Mouse (Mus musculus) heart, adult 18-20 months (tissue): Measurements from ENCODE around the gene Zfp488. TPM values are rescaled to one million over a fixed set of nuclear protein-coding genes. Genes with fewer than 3 reads are reported as not detected.

Experiments used
- DNase-seq, 2 experiments: peaks; one replicate each; pipeline ENCODE4 v3.0.0; 2021 to 2022; ENCODE audit warnings: mixed read lengths in 1 of 2
- total RNA-seq, 2 experiments: library from RNA; stranded (reverse); gene quantifications; 2 replicates each; pipeline ENCODE4 v1.2.3; 2021

Gene Zfp488
- total RNA-seq, 2 experiments from 2014 or later = 0.05 TPM; not detected in 1

DNA sequence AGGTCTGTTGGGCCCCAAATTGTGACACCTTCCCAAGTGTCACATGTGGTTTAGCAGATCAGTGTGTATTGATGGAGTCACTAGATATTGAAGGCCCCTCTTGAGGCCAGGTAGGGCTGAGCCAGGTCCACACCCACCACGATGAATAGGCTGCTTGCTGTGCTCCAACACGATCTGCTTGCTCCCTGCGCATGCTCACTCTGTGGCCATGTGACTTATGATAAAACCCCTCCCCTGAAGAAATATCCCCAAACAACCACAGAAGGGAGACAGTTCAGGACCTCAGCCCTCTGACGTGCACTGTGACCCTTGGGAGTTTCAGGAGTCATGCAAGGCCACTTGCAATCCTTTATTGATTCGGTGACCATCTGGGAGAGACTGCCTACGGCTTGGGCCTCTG is 32.4 kb downstream of the Zfp488 start:
- DNase-seq = no peak

- DNase-seq = no peak
Measured at GRCm38 (mm10) chr14:33942222-33942621, 36.3 kb downstream of the Zfp488 start.

GRCm38 (mm10) chr14:33940739-33941138 is 37.8 kb downstream of the Zfp488 start, which contains the start of gene Gdf2:
Gdf2 (plus strand) TSS chr14:33941039.
- DNase-seq = no peak

GRCm38 (mm10) chr14:33939117-33939516 is 39.4 kb downstream of the Zfp488 start:
- peak; percentile 44 to 76 for DNase-seq

DNA sequence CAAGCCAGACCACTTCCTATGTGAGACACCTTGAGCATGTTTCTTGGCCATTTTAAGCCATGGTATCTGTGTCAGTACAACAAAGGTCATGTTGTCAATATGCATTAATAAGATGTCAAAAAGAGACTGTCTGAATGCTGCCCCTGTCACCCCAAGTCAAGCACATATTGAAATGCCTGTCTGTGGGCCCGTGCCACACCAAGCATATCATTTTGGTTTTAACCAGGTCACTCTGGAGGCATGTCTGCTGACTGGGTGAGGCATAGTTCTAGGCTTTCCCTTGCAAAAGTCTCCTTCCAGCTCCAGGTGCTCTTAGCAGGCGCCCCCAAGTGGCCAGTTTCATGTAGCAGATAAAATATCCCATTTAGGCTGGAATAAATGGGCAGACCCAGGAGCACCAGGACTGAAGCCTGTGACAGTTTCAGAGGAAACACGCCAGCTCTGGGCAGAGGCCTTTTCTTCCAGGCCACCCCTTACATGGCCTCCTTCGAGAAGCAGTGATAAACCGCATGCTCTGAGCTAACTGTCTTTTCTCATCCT is 44.7 kb downstream of the Zfp488 start:
- peak; percentile 24 to 76 for DNase-seq

DNA sequence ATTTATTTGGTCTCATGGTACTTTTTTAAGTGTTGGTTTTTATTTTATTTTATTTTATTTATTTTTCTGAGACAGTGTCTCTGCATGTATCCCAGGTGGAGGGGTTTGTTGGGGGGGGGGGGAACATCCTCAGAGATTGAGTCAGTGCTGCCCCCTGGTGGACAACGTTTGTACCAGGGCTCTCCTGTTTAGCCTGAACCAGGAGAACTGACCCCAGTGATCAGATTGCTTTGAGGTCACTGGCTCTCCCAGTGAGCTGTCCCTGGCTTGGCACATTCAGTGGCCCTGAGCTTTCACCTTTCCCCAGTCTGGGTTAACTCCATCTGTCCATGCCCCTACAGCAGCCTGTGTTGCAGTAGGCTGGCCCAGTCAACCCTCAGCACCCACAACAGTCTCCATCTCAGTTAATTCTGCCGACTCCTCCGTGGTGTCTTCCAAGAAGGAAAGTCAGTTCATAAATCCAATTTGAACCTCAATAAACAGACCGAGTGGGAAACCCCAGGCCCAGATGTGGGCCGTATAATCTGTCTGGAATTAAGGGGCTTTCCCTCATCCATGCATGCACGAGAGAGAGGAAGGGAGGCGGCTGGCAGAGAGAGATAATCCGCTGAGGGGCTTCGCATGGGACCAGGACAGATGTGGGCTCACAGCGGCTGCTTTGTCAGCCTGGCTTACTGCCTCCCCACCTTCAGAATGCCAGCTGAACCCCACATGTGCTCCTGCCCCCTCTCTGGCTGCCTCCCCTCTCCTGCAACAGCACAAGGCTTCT is 45.4 kb downstream of the Zfp488 start:
- DNase-seq = peak; percentile 56 to 86

GRCm38 (mm10) chr14:33931853-33932252 is 46.7 kb downstream of the Zfp488 start:
- no peak for DNase-seq

DNA sequence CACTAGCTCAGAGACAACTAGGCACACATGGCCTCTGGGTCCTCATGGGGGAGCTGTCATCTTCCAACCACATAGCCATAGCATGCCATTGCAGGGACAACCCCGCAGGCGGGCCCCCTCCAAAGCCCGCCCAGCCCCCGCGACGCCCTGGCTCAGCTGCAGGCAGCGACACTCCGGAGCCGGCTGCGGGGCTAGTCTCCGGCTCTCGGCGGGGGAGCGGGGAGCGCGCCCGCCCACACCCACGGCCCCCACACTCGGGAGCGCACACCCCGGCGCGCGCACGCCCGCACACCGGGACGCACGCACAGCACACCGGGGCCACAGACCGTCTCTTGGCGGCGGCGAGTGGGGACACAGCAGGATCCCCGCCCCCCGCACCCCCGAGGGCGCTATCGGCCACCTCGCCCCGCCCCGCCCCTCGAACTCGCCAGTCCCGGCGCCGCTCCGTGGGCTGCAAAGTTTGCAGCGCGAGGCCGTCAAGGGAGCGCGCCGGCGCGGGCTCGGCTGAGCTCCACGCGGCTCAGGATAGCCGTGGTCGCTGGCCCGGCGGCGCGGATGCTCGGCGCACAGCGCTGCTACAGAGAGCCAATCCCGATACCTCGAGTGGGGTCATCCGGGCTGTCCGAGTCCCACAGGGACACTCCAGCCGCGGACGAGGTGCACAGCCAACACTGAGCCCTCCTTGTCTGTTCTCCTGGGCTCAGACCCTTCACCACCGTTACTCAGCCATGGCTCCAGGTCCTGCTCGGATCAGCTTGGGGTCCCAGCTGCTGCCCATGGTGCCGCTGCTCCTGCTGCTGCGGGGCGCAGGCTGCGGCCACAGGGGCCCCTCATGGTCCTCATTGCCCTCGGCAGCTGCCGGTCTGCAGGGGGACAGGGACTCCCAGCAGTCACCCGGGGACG is 55.1 kb downstream of the Zfp488 start, which contains the start of gene Gdf10:
Gene Gdf10 (plus strand): TSS at position 420 of the 903 bp plus-strand sequence.
- peak; percentile 30 to 43 for DNase-seq

GRCm38 (mm10) chr14:33922771-33923167 is 55.8 kb downstream of the Zfp488 start:
- DNase-seq = no peak

DNA sequence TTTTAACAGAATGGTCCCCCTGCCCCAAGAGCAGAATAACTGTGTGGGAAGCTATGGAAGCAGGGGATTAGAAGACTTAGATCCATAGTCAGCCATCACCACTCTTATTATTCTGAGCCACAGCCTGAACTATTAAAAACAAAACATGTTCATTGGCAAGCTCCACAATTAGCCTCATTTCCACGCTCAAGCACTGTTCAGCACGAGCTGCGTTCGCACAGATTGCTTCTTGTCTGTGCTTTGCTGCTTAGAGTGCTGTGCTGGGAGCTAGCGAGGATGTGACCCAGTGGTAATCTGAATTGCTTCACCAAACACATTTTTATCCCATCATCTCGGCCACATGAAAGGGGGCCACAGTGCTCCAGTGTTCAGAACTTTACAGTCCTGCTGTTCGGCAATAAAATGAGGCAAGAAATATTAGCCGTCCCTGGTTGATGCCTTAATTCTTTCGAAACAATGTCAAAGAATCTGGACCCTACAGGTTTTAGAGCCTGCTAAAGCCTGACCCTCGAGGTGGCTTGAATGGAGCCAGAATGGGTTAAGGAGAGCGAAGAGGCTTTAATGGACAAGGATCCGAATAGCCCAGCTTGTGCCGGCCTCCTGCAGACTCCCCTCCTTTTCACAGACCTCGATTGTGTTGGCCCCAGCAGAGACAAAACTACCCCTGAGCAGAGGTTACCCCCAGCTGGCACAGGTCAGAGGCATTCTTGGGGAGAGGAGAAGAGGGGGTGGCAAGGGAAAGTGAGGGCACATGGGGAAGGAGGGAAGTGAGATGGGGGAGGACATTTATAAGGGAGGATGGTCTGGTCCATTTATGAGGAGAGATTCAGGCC is 57.6 kb downstream of the Zfp488 start:
- DNase-seq = no peak

Other genes with a start within 250 kb of the Zfp488 start
- 1 to 10 TPM in 1 of 2 experiments, under 1 TPM in 1; 0.87 to 1.1 TPM for gene Gdf10, start 55.2 kb downstream of the Zfp488 start, total RNA-seq
- gene Gdf2, start 37.7 kb downstream of the Zfp488 start, total RNA-seq = under 1 TPM; 0.07 to 0.18 TPM
- not detected for gene Rbp3, start 24.8 kb downstream of the Zfp488 start, total RNA-seq
- gene Gm30083, start 36.4 kb upstream of the Zfp488 start, total RNA-seq = not detected
- not detected for gene Gm5460, start 38.0 kb upstream of the Zfp488 start, total RNA-seq
- gene Antxrl, start 73.9 kb upstream of the Zfp488 start, total RNA-seq = not detected
- 1 to 10 TPM; 1.8 to 5.4 TPM for gene Anxa8, start 107.2 kb upstream of the Zfp488 start, total RNA-seq
- gene A630023A22Rik, start 124.0 kb upstream of the Zfp488 start, total RNA-seq = not detected
- gene Npy4r, start 173.7 kb upstream of the Zfp488 start, total RNA-seq = under 1 TPM; 0.07 to 0.13 TPM
- under 1 TPM; 0.13 to 0.25 TPM for gene Gprin2, start 222.9 kb upstream of the Zfp488 start, total RNA-seq
- under 1 TPM; 0.35 to 0.67 TPM for gene Syt15, start 240.8 kb upstream of the Zfp488 start, total RNA-seq